Mouse (Mus musculus) liver, embryonic 11.5 days (tissue): Measurements from ENCODE around the gene Gpatch1. TPM values are rescaled to one million over a fixed set of nuclear protein-coding genes. Genes with fewer than 3 reads are reported as not detected.
A peak's percentile ranks its signal among the peaks of the same experiment; 100 is the strongest.
"Not testable (repeated sequence)": the region's sequence is repeated elsewhere in the genome, so short reads cannot be mapped to it uniquely, and the experiment has no call there.

Experiments
- ATAC-seq: fragments of 200-750 bp; cut with Nextera tagmentation; replicated peaks from 2 replicates; pipeline ENCODE4 v1.8.0; 2017; ENCODE audit warnings: moderate number of reproducible peaks, mild to moderate bottlenecking, moderate TSS enrichment, moderate library complexity; ENCODE audit not compliant: low FRiP score
- DNase-seq: peaks from one replicate; pipeline ENCODE4 v3.0.0-alpha.2; 2017; ENCODE audit warnings: low spot score
- H3K27ac ChIP-seq: fragments of 300-500 bp; sonication (generic); 2 replicates; pipeline ENCODE4 v1.5.1; 2014; ENCODE audit warnings: mild to moderate bottlenecking, low read depth, low read length, control low read depth
- H3K27me3 ChIP-seq: fragments of 300-500 bp; sonication (generic); replicated peaks from 2 replicates; pipeline ENCODE4 v1.6.1; 2014; ENCODE audit warnings: low read length, mixed read lengths; ENCODE audit not compliant: control insufficient read depth, insufficient read depth
- H3K36me3 ChIP-seq: fragments of 300-500 bp; sonication (generic); 2 replicates; pipeline ENCODE4 v1.6.1; 2014; ENCODE audit warnings: mild to moderate bottlenecking, low read length, moderate library complexity, mixed read lengths; ENCODE audit not compliant: control insufficient read depth, insufficient read depth
- H3K4me1 ChIP-seq: fragments of 300-500 bp; sonication (generic); replicated peaks from 2 replicates; pipeline ENCODE4 v1.6.1; 2014; ENCODE audit warnings: low read length, mixed read lengths; ENCODE audit not compliant: control insufficient read depth, insufficient read depth
- H3K4me2 ChIP-seq: fragments of 300-500 bp; sonication (generic); 2 replicates; pipeline ENCODE4 v1.6.1; 2014; ENCODE audit warnings: mild to moderate bottlenecking, control low read depth, moderate library complexity
- H3K4me3 ChIP-seq: fragments of 300-500 bp; sonication (generic); 2 replicates; pipeline ENCODE4 v1.5.1; 2014; ENCODE audit warnings: low read depth, low read length, control low read depth
- H3K9ac ChIP-seq: fragments of 300-500 bp; sonication (generic); 2 replicates; pipeline ENCODE4 v1.6.1; 2014; ENCODE audit warnings: low read depth, low read length, control low read depth
- H3K9me3 ChIP-seq: fragments of 300-500 bp; sonication (generic); 2 replicates; pipeline ENCODE4 v1.6.1; 2016; ENCODE audit warnings: low read length, inconsistent platforms, mixed read lengths; ENCODE audit not compliant: control insufficient read depth
- WGBS: fragments of 180-500 bp; shearing (Covaris S2); extraction: QIAGEN DNeasy Blood & Tissue Kit; methylation state at CpG from one replicate; pipeline ENCODE4 v1.1.7; 2014; 5-methylcytosine and 5-hydroxymethylcytosine counted together
- polyA plus RNA-seq: library from polyadenylated mRNA; unstranded; fragments of >200 nt; fragmentation: Nextera tagmentation; extraction: Ambion mirVana; gene quantifications from 2 replicates; pipeline ENCODE4 v1.2.1, GENCODE M21; 2014

The Gpatch1 gene
- polyA plus RNA-seq, 1 experiment from 2014 or later = 16.1 TPM

DNA sequence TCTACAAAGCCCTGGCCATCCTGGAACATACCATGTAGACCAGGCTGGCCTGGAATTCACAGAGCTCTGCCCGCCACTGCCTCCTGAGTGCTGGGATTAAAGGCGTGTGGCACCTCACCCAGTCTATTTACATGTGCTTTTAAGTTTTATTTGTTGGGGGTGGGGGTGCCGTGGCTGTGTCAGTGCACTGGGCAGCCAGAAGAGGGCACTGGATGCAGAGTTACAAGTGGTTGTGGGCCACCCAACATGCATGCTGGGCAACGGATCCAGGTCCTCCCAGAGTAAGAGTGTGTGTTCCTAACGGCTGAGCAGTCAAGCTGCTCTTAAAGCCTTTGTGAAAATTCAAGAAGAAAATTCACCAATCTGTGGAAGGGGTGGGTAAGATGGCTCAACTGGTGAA, 50.4 kb downstream of the Gpatch1 start:
- Histone ChIP-seq H3K27ac (no peak overlapping the region), H3K4me1 (no peaks in the 10 kb centered on the region), H3K4me3 (no peak overlapping the region), H3K4me2 (no peak overlapping the region), H3K9me3 (no peaks in the 10 kb centered on the region), H3K27me3 (no peaks in the 10 kb centered on the region), H3K36me3 (no peaks in the 10 kb centered on the region), H3K9ac (no peak overlapping the region)
- 67% methylated on average over 5 of the region's 5 CpGs for WGBS
- no peak for ATAC-seq
- no peak for DNase-seq

DNA sequence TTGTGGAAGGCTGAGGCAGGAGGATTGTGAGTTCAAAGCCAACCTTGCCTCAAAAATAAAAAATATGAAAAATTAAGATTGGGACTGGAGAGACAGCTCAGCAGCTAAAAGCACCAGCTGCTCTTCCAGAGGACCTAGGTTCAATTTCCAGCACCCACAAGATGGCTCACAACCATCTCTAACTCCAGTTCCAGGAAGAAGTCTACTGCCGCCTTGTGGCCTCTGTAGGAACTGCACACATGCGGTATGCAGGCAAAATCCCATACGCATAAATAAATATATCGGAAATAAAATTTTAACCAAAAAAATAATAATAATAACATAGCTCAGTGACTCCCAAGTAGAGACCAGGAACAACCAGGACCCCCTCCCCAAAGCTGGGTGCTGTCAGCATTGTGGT, 51.6 kb downstream of the Gpatch1 start:
- 61% methylated on average over 4 of the region's 4 CpGs for WGBS
- no peak for ATAC-seq

GRCm38 (mm10) chr7:35264746-35265145, 53.5 kb downstream of the Gpatch1 start:
- no peak overlapping the region for H3K4me2 ChIP-seq
- no peaks in the 10 kb centered on the region for H3K27me3 ChIP-seq
- H3K27ac ChIP-seq = no peak overlapping the region
- no peaks in the 10 kb centered on the region for H3K9me3 ChIP-seq
- DNase-seq (no peak), ATAC-seq (no peak)
- no peaks in the 10 kb centered on the region for H3K36me3 ChIP-seq
- H3K4me1 ChIP-seq = no peaks in the 10 kb centered on the region
- H3K4me3 ChIP-seq = no peak overlapping the region
- WGBS = 10% methylated on average over 7 of the region's 7 CpGs
- no peak overlapping the region for H3K9ac ChIP-seq

More for the DNA sequence above, 51.6 kb downstream of the Gpatch1 start:
- Histone ChIP-seq H3K27me3 (no peaks in the 10 kb centered on the region), H3K4me3 (no peak overlapping the region), H3K9me3 (no peaks in the 10 kb centered on the region), H3K36me3 (no peaks in the 10 kb centered on the region), H3K4me1 (no peaks in the 10 kb centered on the region), H3K9ac (no peak overlapping the region), H3K4me2 (no peak overlapping the region), H3K27ac (no peak overlapping the region)
- no peak for DNase-seq

DNA sequence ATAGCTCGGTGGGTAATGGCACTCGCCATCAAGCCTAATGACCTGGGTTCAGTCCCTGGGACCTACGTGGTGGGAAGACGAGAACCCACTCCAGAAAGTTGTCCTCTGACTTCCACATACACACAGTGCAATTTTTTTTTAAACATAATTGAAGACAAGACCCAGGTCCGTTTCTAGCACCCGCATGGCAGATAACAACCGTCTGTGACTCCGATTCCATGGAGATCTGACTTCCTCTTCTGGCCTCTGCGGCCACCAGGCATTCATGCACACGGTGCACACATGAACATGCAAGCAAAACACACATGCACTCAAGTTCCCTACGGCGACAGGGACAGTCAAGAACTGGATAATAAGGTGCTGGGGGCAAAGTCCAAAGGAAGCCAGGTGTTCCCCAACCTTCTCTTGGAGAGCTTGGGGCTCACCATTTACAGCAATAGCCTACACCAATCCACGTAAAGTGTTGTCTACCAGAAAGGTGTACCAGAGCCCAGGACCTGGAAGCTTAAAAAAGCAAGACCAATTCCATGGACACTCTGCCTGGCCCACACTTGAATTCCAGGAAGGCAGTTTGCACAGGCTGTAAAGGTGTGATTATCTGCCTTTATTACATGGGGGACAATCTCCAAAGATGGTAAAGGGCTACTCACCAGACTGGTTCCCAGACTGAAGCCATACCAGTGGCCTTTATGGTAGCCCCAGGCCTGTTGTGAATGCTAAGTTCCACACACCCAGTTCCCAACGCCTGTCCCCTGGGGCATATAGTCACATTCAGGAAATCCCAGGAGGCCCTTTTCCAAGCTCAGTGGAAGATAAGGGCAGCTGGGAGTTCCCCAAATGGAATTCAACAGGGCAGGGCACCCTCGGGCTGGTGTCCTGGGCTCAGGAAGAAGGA, 54.4 kb downstream of the Gpatch1 start:
- no peaks in the 10 kb centered on the region for H3K36me3 ChIP-seq
- WGBS = 74% methylated on average over 15 of the region's 15 CpGs
- no peak overlapping the region for H3K4me2 ChIP-seq
- H3K9me3 ChIP-seq = no peaks in the 10 kb centered on the region
- H3K4me3 ChIP-seq = no peak overlapping the region
- ATAC-seq (no peak), DNase-seq (no peak)
- H3K9ac ChIP-seq = no peak overlapping the region
- H3K27ac ChIP-seq = no peak overlapping the region
- H3K27me3 ChIP-seq = no peaks in the 10 kb centered on the region
- H3K4me1 ChIP-seq = no peaks in the 10 kb centered on the region

DNA sequence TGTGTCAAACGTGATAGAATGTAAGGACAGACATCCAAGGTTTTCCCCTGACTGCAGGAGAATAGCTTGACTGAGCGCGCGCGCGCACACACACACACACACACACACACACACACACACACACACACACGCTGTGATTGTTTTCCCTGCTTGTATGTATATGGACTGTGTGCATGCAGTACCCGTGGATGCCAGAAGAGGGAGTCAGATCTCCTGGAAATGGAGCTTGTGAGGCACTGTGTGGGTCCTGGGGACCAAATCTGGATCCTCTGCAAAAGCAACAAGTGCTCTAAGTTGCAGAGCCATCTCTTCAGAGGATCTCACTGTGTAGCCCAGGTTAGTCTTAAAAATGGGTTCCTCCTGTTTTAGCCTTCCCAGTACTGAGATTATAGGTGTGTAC, 58.9 kb downstream of the Gpatch1 start:
- no peak for ATAC-seq
- Histone ChIP-seq H3K4me3 (no peak overlapping the region), H3K36me3 (no peaks in the 10 kb centered on the region), H3K27ac (no peak overlapping the region), H3K9me3 (no peaks in the 10 kb centered on the region), H3K4me1 (no peaks in the 10 kb centered on the region), H3K27me3 (no peaks in the 10 kb centered on the region), H3K4me2 (no peak overlapping the region), H3K9ac (no peak overlapping the region)
- no peak for DNase-seq
- WGBS = 81% methylated on average over 8 of the region's 8 CpGs

GRCm38 (mm10) chr7:35258294-35258693, 59.9 kb downstream of the Gpatch1 start:
- Histone ChIP-seq H3K9me3 (no peaks in the 10 kb centered on the region), H3K27me3 (no peaks in the 10 kb centered on the region), H3K4me1 (no peaks in the 10 kb centered on the region), H3K27ac (no peak overlapping the region), H3K36me3 (no peaks in the 10 kb centered on the region), H3K4me3 (no peak overlapping the region), H3K4me2 (no peak overlapping the region), H3K9ac (no peak overlapping the region)
- DNase-seq (no peak), ATAC-seq (no peak)
- 56% methylated on average over 7 of the region's 7 CpGs for WGBS

GRCm38 (mm10) chr7:35252041-35252558, 66.1 kb downstream of the Gpatch1 start:
- Histone ChIP-seq H3K27ac (no peak overlapping the region), H3K4me1 (no peaks in the 10 kb centered on the region), H3K4me3 (no peak overlapping the region), H3K9me3 (no peaks in the 10 kb centered on the region), H3K27me3 (no peaks in the 10 kb centered on the region), H3K9ac (no peak overlapping the region), H3K4me2 (peak overlapping the region; percentile 34), H3K36me3 (no peaks in the 10 kb centered on the region)
- 18% methylated on average over 13 of the region's 13 CpGs for WGBS
- no peak for ATAC-seq
- no peak for DNase-seq

- H3K4me2 ChIP-seq, H3K36me3 ChIP-seq, DNase-seq, ATAC-seq, H3K4me3 ChIP-seq, H3K9me3 ChIP-seq, H3K27me3 ChIP-seq, H3K4me1 ChIP-seq, H3K27ac ChIP-seq, H3K9ac ChIP-seq: not testable (repeated sequence)
- WGBS = 64% methylated on average over 2 of the region's 3 CpGs
These were observed 80.3 kb downstream of the Gpatch1 start for GRCm38 (mm10) chr7:35237935-35238334.

DNA sequence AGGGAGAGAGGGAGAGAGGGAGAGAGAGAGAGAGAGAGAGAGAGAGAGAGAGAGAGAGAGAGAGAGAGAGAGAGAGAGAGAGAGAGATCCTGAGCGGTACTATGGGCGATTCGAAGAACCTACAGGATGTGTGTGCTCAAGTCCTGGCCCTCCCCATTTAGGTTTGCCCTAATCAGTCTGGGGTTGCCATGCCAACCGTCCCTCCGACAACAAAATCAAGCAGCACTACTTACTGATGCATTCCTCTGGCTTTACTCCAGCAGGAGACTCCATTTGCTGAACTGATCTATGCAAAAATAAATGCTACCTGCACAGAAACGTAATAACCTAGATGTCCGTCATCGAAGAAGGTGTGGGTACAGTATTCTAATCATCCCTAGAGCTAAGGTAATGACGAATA, 82.9 kb downstream of the Gpatch1 start:
- peaks cover 3% of the 10 kb centered on the region; the same call in 1 of the 2 replicates for H3K4me1 ChIP-seq
- DNase-seq (peak; percentile 43), ATAC-seq (peak; percentile 50; the same call in 1 of the 2 replicates)
- WGBS = 25% methylated on average over 9 of the region's 9 CpGs
- peaks cover 2% of the 10 kb centered on the region; the same call in 1 of the 2 replicates for H3K9me3 ChIP-seq
- H3K4me2 ChIP-seq = peak overlapping the region; percentile 77
- peak overlapping the region; percentile 56; the same call in 1 of the 2 replicates for H3K9ac ChIP-seq
- H3K36me3 ChIP-seq = no peaks in the 10 kb centered on the region
- peak overlapping the region; percentile 82; the same call in 1 of the 2 replicates for H3K27ac ChIP-seq
- H3K4me3 ChIP-seq = peak overlapping the region; percentile 71
- H3K27me3 ChIP-seq = no peaks in the 10 kb centered on the region
